Mouse (Mus musculus) myocyte (in vitro differentiated cells): ENCODE results near the gene Sox8.

Experiments
- E2F4 ChIP-seq: IDR thresholded peaks from one replicate; pipeline ENCODE4 v1.6.1; 2011; ENCODE audit warnings: mild to moderate bottlenecking, control low read depth, moderate library complexity; ENCODE audit not compliant: insufficient read depth
- MAX ChIP-seq: IDR thresholded peaks from one replicate; pipeline ENCODE4 v1.6.1; 2011; ENCODE audit warnings: low read depth, mild to moderate bottlenecking, control low read depth
- MYOG ChIP-seq, 3 experiments: IDR thresholded peaks; one replicate each; pipeline ENCODE4 v1.6.1; 2011; ENCODE audit warnings: control low read depth in 2 of 3, low read depth in 2 of 3, mild to moderate bottlenecking in 2 of 3; ENCODE audit not compliant: insufficient read length in 2 of 3, control insufficient read depth in 1 of 3, insufficient read depth in 1 of 3
- POLR2A ChIP-seq: IDR thresholded peaks from one replicate; pipeline ENCODE4 v1.6.1; 2011; ENCODE audit warnings: low read depth, mild to moderate bottlenecking, control low read depth, moderate library complexity; ENCODE audit not compliant: insufficient read length
- TCF12 ChIP-seq: IDR thresholded peaks from one replicate; pipeline ENCODE4 v1.6.1; 2011; ENCODE audit warnings: mild to moderate bottlenecking, control low read depth; ENCODE audit not compliant: poor library complexity, insufficient read depth, severe bottlenecking
- USF1 ChIP-seq: IDR thresholded peaks from one replicate; pipeline ENCODE4 v1.6.1; 2011; ENCODE audit warnings: low read depth, mild to moderate bottlenecking, control low read depth, moderate library complexity

- no peak for TF ChIP-seq USF1
- TF ChIP-seq TCF12: no peak
- no peak for TF ChIP-seq POLR2A
- TF ChIP-seq MAX: no peak
- no peak for TF ChIP-seq E2F4
- TF ChIP-seq MYOG (IDR thresholded peaks at IDR 0.05; ENCODE audit: control insufficient read depth in 1 of 3, insufficient read depth in 1 of 3, insufficient read length in 2 of 3, low read depth in 2 of 3): no peak
Observed at GRCm38 (mm10) chr17:25584646-25585045, 14.2 kb upstream of the Sox8 start.
